9 mouse cellular contexts compared by ENCODE assay signal in the genomic region with DNA sequence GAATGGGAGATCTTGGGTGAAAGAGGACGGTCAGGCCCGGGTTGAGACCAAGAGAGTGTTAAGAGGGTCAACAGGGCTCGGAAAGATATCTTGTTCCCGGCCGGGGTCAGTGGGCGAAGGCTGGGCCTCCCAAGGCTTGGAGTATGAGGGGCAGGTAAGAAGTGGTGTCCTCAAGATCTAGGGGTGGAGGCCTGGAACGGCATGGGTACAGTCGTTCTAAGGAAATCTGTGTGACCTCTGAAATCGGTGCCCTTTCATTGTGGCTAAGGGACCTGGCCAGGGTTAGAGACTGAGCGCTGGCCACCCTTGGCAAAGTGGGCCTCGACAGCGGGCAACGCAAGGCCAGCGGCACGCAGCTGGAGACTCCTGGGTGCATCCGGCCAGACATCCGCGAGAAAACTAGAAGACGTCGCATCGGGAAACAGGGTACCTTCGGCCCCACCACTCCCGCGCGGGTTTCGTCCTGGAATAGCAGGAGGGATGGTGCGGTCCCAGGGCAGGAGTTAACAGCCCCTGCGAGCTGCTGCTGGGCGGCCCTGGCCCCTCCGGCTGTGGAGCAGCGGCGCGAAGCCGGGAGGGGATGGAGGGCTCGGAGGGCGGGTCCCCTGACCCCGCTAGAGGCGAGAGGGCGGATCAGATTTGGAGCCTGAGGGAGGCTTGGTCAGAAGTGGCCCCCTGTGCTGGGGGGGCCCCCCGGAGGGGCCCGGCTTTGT. TPM values are rescaled to one million over a fixed set of nuclear protein-coding genes. Genes with fewer than 3 reads are reported as not detected.
DNase-seq lines count a peak whose midpoint lies in the region; ATAC-seq and TF ChIP-seq lines count a peak whose summit lies in the region.
"Had no signal": no experiment of that assay in that cellular context is flagged by ENCODE, and none has a peak within 500 bp of the region (broad histone marks: within the 10 kb centered on the region; RNA-seq: fewer than 3 reads in every experiment).

No protein-coding gene starts in this region.

- peaks cover 83% of the 10 kb centered on the region for H3K27me3 ChIP-seq in lung, postnatal 0 days (replicated peaks; ENCODE audit: insufficient read depth, low read length)
- peaks cover 98% of the 10 kb centered on the region for H3K27me3 ChIP-seq in forebrain, embryonic 14.5 days (replicated peaks; ENCODE audit: control insufficient read depth, insufficient read depth, low read length)
- peaks cover 96% of the 10 kb centered on the region for H3K27me3 ChIP-seq in limb, embryonic 12.5 days
- peaks cover 100% of the 10 kb centered on the region for H3K27me3 ChIP-seq in neural tube, embryonic 13.5 days

- H3K9ac ChIP-seq in lung, postnatal 0 days (replicated peaks; ENCODE audit: low read depth): no peak overlapping the region
- no peak overlapping the region for H3K9ac ChIP-seq in forebrain, embryonic 14.5 days (ENCODE audit: low read length)
- peak overlapping the region; percentile 99 for H3K9ac ChIP-seq in limb, embryonic 12.5 days (replicated peaks)
- peak overlapping the region; percentile 78 for H3K9ac ChIP-seq in neural tube, embryonic 13.5 days

- H3K9me3 ChIP-seq in lung, postnatal 0 days (ENCODE audit: low read length): no peaks in the 10 kb centered on the region
- H3K9me3 ChIP-seq in forebrain, embryonic 14.5 days (replicated peaks; ENCODE audit: control insufficient read depth, low read length): no peaks in the 10 kb centered on the region
- H3K9me3 ChIP-seq in limb, embryonic 12.5 days: no peaks in the 10 kb centered on the region
- H3K9me3 ChIP-seq in neural tube, embryonic 13.5 days: no peaks in the 10 kb centered on the region

- no peaks in the 10 kb centered on the region for H3K36me3 ChIP-seq in lung, postnatal 0 days (ENCODE audit: insufficient read depth, low read length)
- H3K36me3 ChIP-seq in forebrain, embryonic 14.5 days (ENCODE audit: control insufficient read depth, insufficient read depth, low read length): no peaks in the 10 kb centered on the region
- peaks cover 17% of the 10 kb centered on the region; the same call in 1 of the 2 replicates for H3K36me3 ChIP-seq in limb, embryonic 12.5 days
- no peaks in the 10 kb centered on the region for H3K36me3 ChIP-seq in neural tube, embryonic 13.5 days

- intact Hi-C loops in left cerebral cortex, postnatal 4 days (cut with DNase I): loop anchor here (5.0 kb wide), 1 partner anchor 155 kb away; no protein-coding TSS in a partner anchor

- 0 out of 2 replicates have a peak overlapping the region, but pooled peaks have one; percentile 2 for H3K4me2 ChIP-seq in lung, postnatal 0 days (replicated peaks; ENCODE audit: low read depth, low read length)
- H3K4me2 ChIP-seq in forebrain, embryonic 14.5 days (ENCODE audit: low read length): peak overlapping the region; percentile 14
- peak overlapping the region; percentile 74 for H3K4me2 ChIP-seq in limb, embryonic 12.5 days
- H3K4me2 ChIP-seq in neural tube, embryonic 13.5 days: peak overlapping the region; percentile 62

- 0 out of 2 replicates have a peak overlapping the region, but pooled peaks have one; percentile 12 for H3K4me3 ChIP-seq in lung, postnatal 0 days (ENCODE audit: low read depth, low read length)
- H3K4me3 ChIP-seq in forebrain, embryonic 14.5 days (ENCODE audit: low read depth, low read length): peak overlapping the region; percentile 6; the same call in 1 of the 2 replicates
- peak overlapping the region; percentile 72 for H3K4me3 ChIP-seq in limb, embryonic 12.5 days (replicated peaks)
- peak overlapping the region; percentile 53 for H3K4me3 ChIP-seq in neural tube, embryonic 13.5 days

- no peak overlapping the region for H3K27ac ChIP-seq in lung, postnatal 0 days (ENCODE audit: low read length)
- no peak overlapping the region for H3K27ac ChIP-seq in forebrain, embryonic 14.5 days (ENCODE audit: low read depth, low read length)
- peak overlapping the region; percentile 93 for H3K27ac ChIP-seq in limb, embryonic 12.5 days
- H3K27ac ChIP-seq in neural tube, embryonic 13.5 days (replicated peaks): peak overlapping the region; percentile 95

- no peak for TF ChIP-seq CTCF in lung, postnatal 0 days (IDR thresholded peaks at IDR 0.05)

- H3K4me1 ChIP-seq in lung, postnatal 0 days (ENCODE audit: insufficient read depth, low read depth, low read length): peaks cover 11% of the 10 kb centered on the region
- peaks cover 5% of the 10 kb centered on the region; the same call in 1 of the 2 replicates for H3K4me1 ChIP-seq in forebrain, embryonic 14.5 days (ENCODE audit: control insufficient read depth, insufficient read depth, low read length)
- peaks cover 47% of the 10 kb centered on the region for H3K4me1 ChIP-seq in limb, embryonic 12.5 days (replicated peaks)
- H3K4me1 ChIP-seq in neural tube, embryonic 13.5 days (replicated peaks): peaks cover 26% of the 10 kb centered on the region

- ATAC-seq in lung, postnatal 0 days: no peak
- 0 out of 2 replicates have a peak, but pooled peaks have one; percentile 5 for ATAC-seq in forebrain, embryonic 14.5 days
- no peak for ATAC-seq in limb, embryonic 12.5 days (ENCODE audit: insufficient number of reproducible peaks, insufficient read depth, low FRiP score, low TSS enrichment, low read depth)
- ATAC-seq in neural tube, embryonic 13.5 days (ENCODE audit: low read depth): no peak
- no peak for ATAC-seq in inflammation-experienced regulatory T-cells, adult 6 months

- TF ChIP-seq EP300 in lung, postnatal 0 days (IDR thresholded peaks at IDR 0.05): no peak

- 2% methylated on average over 41 of the region's 41 CpGs for WGBS in lung, postnatal 0 days
- WGBS in forebrain, embryonic 14.5 days: 1% methylated on average over 39 of the region's 41 CpGs
- WGBS in limb, embryonic 12.5 days: 1% methylated on average over 41 of the region's 41 CpGs
- under 1% methylated on average over 41 of the region's 41 CpGs for WGBS in neural tube, embryonic 13.5 days

- no peak for DNase-seq in lung, postnatal 0 days (ENCODE audit: low spot score)
- DNase-seq in lung, postnatal 10 days: no peak
- DNase-seq in forebrain, embryonic 14.5 days (ENCODE audit: low spot score): no peak
- no peak for DNase-seq in left cerebral cortex, postnatal 4 days
- DNase-seq in urinary bladder, postnatal 4 days (ENCODE audit: low spot score in 2 of 2): no peak
- DNase-seq: kidney, postnatal 10 days had no signal

RNA-seq across cellular contexts. Expression of a gene that starts 1.7 kb away (rescaled TPM):
- polyA plus RNA-seq in lung, postnatal 0 days (2015; fragmentation: Nextera tagmentation; extraction: Ambion mirVana): not detected in 2 replicates
- polyA plus RNA-seq in forebrain, embryonic 14.5 days (2014; fragmentation: Nextera tagmentation; extraction: Ambion mirVana): 0.34 and 0.40 TPM in 2 replicates
- polyA plus RNA-seq in limb, embryonic 12.5 days (2016; fragmentation: Nextera tagmentation; extraction: Ambion mirVana): 8.6 and 9.9 TPM in 2 replicates
- polyA plus RNA-seq in neural tube, embryonic 13.5 days (2015; fragmentation: Nextera tagmentation; extraction: Ambion mirVana): 9.1 and 11.1 TPM in 2 replicates
- under 1 TPM; 0.24 to 0.26 TPM for total RNA-seq in left cerebral cortex, postnatal 4 days (2021)
- not detected for polyA plus RNA-seq in inflammation-experienced regulatory T-cells, adult 6 months (2017; shearing (Covaris generic))

Comparison
In these comparisons a context has a peak if more than half of its experiments do, and no peak if none do; other contexts are left out.
1. H3K27ac ChIP-seq: peak in limb, embryonic 12.5 days (single experiment) and neural tube, embryonic 13.5 days (single experiment); none in lung, postnatal 0 days (single experiment) and forebrain, embryonic 14.5 days (single experiment).
2. H3K4me2 ChIP-seq: peak in every context shown above with its lines; median percentile 74 in limb, embryonic 12.5 days; 62 in neural tube, embryonic 13.5 days; 14 in forebrain, embryonic 14.5 days; 2 in lung, postnatal 0 days.
3. H3K4me3 ChIP-seq: peak in every context shown above with its lines; median percentile 72 in limb, embryonic 12.5 days; 53 in neural tube, embryonic 13.5 days; 12 in lung, postnatal 0 days; 6 in forebrain, embryonic 14.5 days.
4. H3K9ac ChIP-seq: peak in limb, embryonic 12.5 days (single experiment) and neural tube, embryonic 13.5 days (single experiment); none in lung, postnatal 0 days (single experiment) and forebrain, embryonic 14.5 days (single experiment).